Comparison of ENCODE assay signal across 26 mouse cellular contexts in the genomic region with DNA sequence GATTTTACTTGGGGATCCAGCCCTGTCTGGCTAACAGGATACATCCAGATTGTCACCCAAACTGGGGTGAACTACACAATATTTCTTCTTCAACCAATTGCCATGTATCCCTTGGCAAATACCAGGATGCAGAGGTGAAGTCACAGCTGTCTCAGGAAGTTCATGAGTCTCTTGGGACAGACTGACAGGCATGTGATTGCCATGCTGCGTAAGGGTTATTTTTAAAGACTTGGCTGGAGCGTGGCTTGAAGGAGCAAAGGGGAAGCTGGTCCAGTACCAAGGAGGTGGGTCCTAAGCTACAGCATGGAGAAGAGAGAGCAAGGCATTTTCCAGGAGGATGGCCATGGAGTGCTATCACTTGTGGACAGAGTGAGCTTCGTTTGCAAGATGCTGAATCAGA. TPM values are rescaled to one million over a fixed set of nuclear protein-coding genes. Genes with fewer than 3 reads are reported as not detected.
DNase-seq lines count a peak whose midpoint lies in the region; TF ChIP-seq lines count a peak whose summit lies in the region.
"Had no signal": no experiment of that assay in that cellular context is flagged by ENCODE, and none has a peak within 500 bp of the region (broad histone marks: within the 10 kb centered on the region; RNA-seq: fewer than 3 reads in every experiment).

No protein-coding gene starts in this region.

- H3K9ac ChIP-seq in CH12.LX (ENCODE audit: insufficient read depth, low read depth) = no peak overlapping the region
- H3K9ac ChIP-seq: embryonic facial prominence, embryonic 12.5 days; limb, embryonic 15.5 days; liver, embryonic 13.5 days; midbrain, embryonic 13.5 days had no signal

- in situ Hi-C loops in CH12.LX (cut with MboI; ENCODE audit: low pct_ligation_motif_present, low pct_unique_long_range_greater_than_20kb, low sequenced_read_pairs) = loop anchor here (5.0 kb wide), 1 partner anchor 44 kb away; no protein-coding TSS in a partner anchor

- H3K4me1 ChIP-seq in CH12.LX (ENCODE audit: control insufficient read depth in 1 of 2, insufficient read depth in 2 of 2) = peaks cover 17 to 62% of the 10 kb centered on the region in 2 experiments
- H3K4me1 ChIP-seq: limb, embryonic 15.5 days; midbrain, embryonic 13.5 days had no signal

- no peak for TF ChIP-seq POLR2A in CH12.LX (IDR thresholded peaks at IDR 0.05; ENCODE audit: low read depth, low read length)

- no peak overlapping the region for H3K4me3 ChIP-seq in CH12.LX (replicated peaks in 1 of 3; ENCODE audit: low read depth in 2 of 3, low read length in 2 of 3, poor library complexity in 1 of 3)
- H3K4me3 ChIP-seq: embryonic facial prominence, embryonic 12.5 days; layer of hippocampus, adult 2 months; limb, embryonic 10.5 days; limb, embryonic 15.5 days; liver, embryonic 13.5 days; midbrain, embryonic 13.5 days had no signal

- no peaks in the 10 kb centered on the region for H3K27me3 ChIP-seq in CH12.LX (replicated peaks)
- H3K27me3 ChIP-seq: embryonic facial prominence, embryonic 12.5 days; limb, embryonic 15.5 days; liver, embryonic 13.5 days; midbrain, embryonic 13.5 days had no signal

- H3K4me2 ChIP-seq in CH12.LX (ENCODE audit: insufficient read depth, low read depth, poor library complexity, severe bottlenecking) = no peak overlapping the region
- H3K4me2 ChIP-seq: embryonic facial prominence, embryonic 12.5 days; limb, embryonic 15.5 days; liver, embryonic 13.5 days; midbrain, embryonic 13.5 days had no signal

- peak; percentile 57 for DNase-seq in heart, adult 8-10 months (ENCODE audit: low spot score)
- DNase-seq in heart, postnatal 25 days (ENCODE audit: low spot score) = no peak
- peak; percentile 54 for DNase-seq in layer of hippocampus, adult 9-11 months
- no peak for DNase-seq in layer of hippocampus, postnatal 14 days (ENCODE audit: low spot score in 2 of 2)
- DNase-seq in CH12.LX (ENCODE audit: extremely low read depth) = no peak
- DNase-seq in frontal cortex, postnatal 10 days (ENCODE audit: low spot score in 2 of 2) = no peak
- DNase-seq in thymus, postnatal 25 days = no peak
- DNase-seq: adrenal gland, postnatal 14 days; B cell, adult 2 months; cerebellum, adult 11-12 months; cerebellum, adult 9-11 months; embryo, embryonic 11 days; gastrocnemius, postnatal 25 days; kidney, postnatal 25 days; layer of hippocampus, postnatal 36 days; liver, embryonic 13.5 days; lung, adult 18-20 months; lung, postnatal 10 days; thymus, adult 2 months; thymus, postnatal 4 days had no signal

- TF ChIP-seq CTCF in CH12.LX (conservative IDR thresholded peaks at IDR 0.05 in 1 of 2, IDR thresholded peaks at IDR 0.05 in 1 of 2; ENCODE audit: low read depth in 2 of 2, low read length in 2 of 2) = no peak

- H3K27ac ChIP-seq in CH12.LX (ENCODE audit: insufficient read depth, low read depth) = no peak overlapping the region
- H3K27ac ChIP-seq: embryonic facial prominence, embryonic 12.5 days; layer of hippocampus, adult 2 months; limb, embryonic 10.5 days; limb, embryonic 15.5 days; liver, embryonic 13.5 days; midbrain, embryonic 13.5 days had no signal

- TF ChIP-seq RAD21 in CH12.LX (IDR thresholded peaks at IDR 0.05; ENCODE audit: low read depth, low read length) = no peak

- H3K9me3 ChIP-seq in CH12.LX (replicated peaks; ENCODE audit: low read length) = no peaks in the 10 kb centered on the region
- H3K9me3 ChIP-seq: embryonic facial prominence, embryonic 12.5 days; G1E; limb, embryonic 10.5 days; limb, embryonic 15.5 days; liver, embryonic 13.5 days; midbrain, embryonic 13.5 days had no signal

- no peak for TF ChIP-seq EP300 in CH12.LX (IDR thresholded peaks at IDR 0.05; ENCODE audit: low read length)

- intact Hi-C loops in heart, postnatal 25 days (cut with DNase I) = no loop called here

- dilution Hi-C loops in CH12.LX (cut with MboI; ENCODE audit: extremely low pct_ligation_motif_present, extremely low pct_unique_long_range_greater_than_20kb, low sequenced_read_pairs) = no loop called here

- no peaks in the 10 kb centered on the region for H3K36me3 ChIP-seq in CH12.LX (replicated peaks in 1 of 2; ENCODE audit: control insufficient read depth in 1 of 2, insufficient read depth in 1 of 2, low read length in 1 of 2)
- H3K36me3 ChIP-seq: embryonic facial prominence, embryonic 12.5 days; G1E; limb, embryonic 10.5 days; limb, embryonic 15.5 days; liver, embryonic 13.5 days; midbrain, embryonic 13.5 days had no signal

- no peaks in the 10 kb centered on the region for H3K79me2 ChIP-seq in CH12.LX (replicated peaks; ENCODE audit: control insufficient read depth, extremely low read depth, insufficient read depth, poor library complexity, severe bottlenecking)

TF ChIP-seq in CH12.LX, 34 proteins besides CTCF, POLR2A, EP300 and RAD21:
- TF ChIP-seq MAX (IDR thresholded peaks at IDR 0.05; ENCODE audit: low read length) (no peak), BHLHE40 (IDR thresholded peaks at IDR 0.05; ENCODE audit: low read depth, low read length) (peak; percentile 5; the same call in 1 of the 2 replicates)

RNA-seq across cellular contexts. Expression of a gene that starts 55.8 kb away (rescaled TPM):
- total RNA-seq in heart, adult 8-10 months (2022) = 10 to 100 TPM; 43.5 to 56.6 (median 51.5) TPM
- total RNA-seq in heart, postnatal 25 days (2021) = 10 to 100 TPM; 46.8 to 48.6 TPM
- total RNA-seq in layer of hippocampus, postnatal 14 days (2021) = 10 to 100 TPM; 11.9 to 13.3 TPM
- total RNA-seq in CH12.LX (2012; rRNA removed) (2.5 and 3.4 TPM in 2 replicates), CH12.LX (2014; rRNA removed) (2.9 and 3.4 TPM in 2 replicates)
- polyA plus RNA-seq in CH12.LX (2012; ENCODE audit: insufficient read length, low read depth) = 15.0 and 17.4 TPM in 2 replicates

Comparison
In these comparisons a context has a peak if more than half of its experiments do, and no peak if none do; other contexts are left out.
1. DNase-seq: peak in heart, adult 8-10 months (single experiment) and layer of hippocampus, adult 9-11 months (single experiment); none in heart, postnatal 25 days (single experiment), layer of hippocampus, postnatal 14 days (0 of 2), CH12.LX (single experiment), frontal cortex, postnatal 10 days (0 of 2) and thymus, postnatal 25 days (single experiment).